Mouse (Mus musculus): ENCODE results near the gene Aldh1a3. TPM values are rescaled to one million over a fixed set of nuclear protein-coding genes. Genes with fewer than 3 reads are reported as not detected.

Gene Aldh1a3
- total RNA-seq, 2 experiments from 2014 or later = 2.0 to 2.5 TPM

DNA sequence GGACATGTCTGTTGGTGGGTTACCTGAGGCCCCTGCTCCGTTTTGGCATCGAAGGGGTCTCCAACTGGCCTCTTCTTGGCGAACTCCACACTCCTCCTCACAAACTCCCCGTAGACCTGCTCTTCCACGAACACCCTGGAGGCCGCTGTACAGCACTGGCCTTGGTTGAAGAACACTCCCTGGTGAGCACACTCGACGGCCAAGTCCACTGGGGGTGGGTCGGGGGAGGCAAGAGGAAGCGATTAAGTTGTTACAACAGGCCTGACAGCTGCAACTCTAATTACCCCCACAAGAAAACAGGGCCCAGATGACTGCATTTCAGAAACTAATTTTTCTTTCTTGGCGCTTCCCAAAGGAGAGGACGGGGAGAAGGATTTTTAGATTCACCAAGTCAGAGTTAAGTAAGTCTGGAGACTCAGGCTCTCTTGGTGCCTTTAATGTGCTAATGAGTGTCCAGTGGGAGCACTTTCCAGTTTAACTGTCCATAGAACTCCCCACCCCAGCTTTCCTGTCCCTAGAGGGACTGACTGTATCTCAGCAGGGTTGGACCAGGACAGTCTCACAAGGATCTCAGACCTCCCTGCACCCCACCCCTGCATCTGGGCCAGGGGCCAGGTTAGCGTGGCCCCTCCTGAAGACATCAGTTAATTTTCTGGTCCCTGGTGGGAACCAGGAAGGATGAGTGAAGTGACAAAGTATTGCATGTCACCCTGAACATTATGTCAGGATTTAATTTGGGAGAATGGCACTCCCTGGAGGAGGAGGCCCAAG is 21.2 kb downstream of the Aldh1a3 start:
- Histone ChIP-seq H3K4me3 (no peak overlapping the region), H3K27ac (peak overlapping the region; percentile 44; the same call in 1 of the 2 replicates)
- intact Hi-C loops (cut with DNase I) = no loop called here
- DNase-seq = peak; percentile 52
- TF ChIP-seq CTCF (IDR thresholded peaks at IDR 0.05) = no peak

GRCm38 (mm10) chr7:66405541-66405940 is 21.8 kb downstream of the Aldh1a3 start:
- no peak for DNase-seq
- TF ChIP-seq CTCF (IDR thresholded peaks at IDR 0.05) = no peak
- H3K27ac ChIP-seq = peak overlapping the region; percentile 44; the same call in 1 of the 2 replicates
- intact Hi-C loops (cut with DNase I) = no loop called here
- no peak overlapping the region for H3K4me3 ChIP-seq

DNA sequence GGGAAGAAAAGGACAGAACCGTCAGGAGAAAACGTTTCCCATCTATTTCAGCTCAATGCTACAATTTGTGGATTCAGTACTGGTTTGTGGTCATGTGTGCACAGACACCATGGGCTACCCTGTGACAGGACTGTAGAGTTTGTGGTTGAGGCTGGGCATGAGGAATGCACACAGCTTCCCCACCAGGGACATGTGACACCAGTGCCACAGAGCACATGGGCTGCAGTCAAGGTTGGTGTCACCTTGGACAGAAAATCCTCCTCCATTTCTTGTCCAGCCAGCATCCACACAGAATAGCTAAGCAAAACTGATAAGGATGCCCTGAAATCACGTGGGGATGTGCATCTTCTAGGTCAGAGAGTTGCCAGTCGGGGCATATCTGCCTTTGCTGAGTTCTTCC is 22.5 kb downstream of the Aldh1a3 start:
- no peak for TF ChIP-seq CTCF (IDR thresholded peaks at IDR 0.05)
- DNase-seq = no peak
- intact Hi-C loops (cut with DNase I) = no loop called here
- Histone ChIP-seq H3K27ac (no peak overlapping the region), H3K4me3 (no peak overlapping the region)

DNA sequence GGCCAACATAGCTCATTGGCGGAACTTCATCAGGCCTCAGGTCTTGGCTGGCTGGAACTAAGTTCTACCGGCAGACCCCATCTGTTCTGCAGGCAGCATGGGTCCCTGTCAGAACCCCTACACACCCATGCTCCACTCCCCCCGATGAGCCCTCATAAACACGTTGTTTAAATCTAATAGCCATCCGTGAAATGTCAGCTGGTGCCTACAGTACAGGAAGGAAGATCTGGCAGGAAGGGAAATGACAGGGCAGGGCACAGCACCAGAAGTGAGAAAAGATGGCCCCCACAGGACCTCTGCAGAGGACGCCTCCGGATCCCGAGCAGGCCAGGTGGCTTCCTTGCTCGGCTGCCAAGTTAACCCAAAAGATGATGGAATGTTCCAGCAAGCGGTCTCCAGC is 23.2 kb downstream of the Aldh1a3 start:
- intact Hi-C loops (cut with DNase I) = no loop called here
- Histone ChIP-seq H3K4me3 (no peak overlapping the region), H3K27ac (no peak overlapping the region)
- no peak for TF ChIP-seq CTCF (IDR thresholded peaks at IDR 0.05)
- no peak for DNase-seq

DNA sequence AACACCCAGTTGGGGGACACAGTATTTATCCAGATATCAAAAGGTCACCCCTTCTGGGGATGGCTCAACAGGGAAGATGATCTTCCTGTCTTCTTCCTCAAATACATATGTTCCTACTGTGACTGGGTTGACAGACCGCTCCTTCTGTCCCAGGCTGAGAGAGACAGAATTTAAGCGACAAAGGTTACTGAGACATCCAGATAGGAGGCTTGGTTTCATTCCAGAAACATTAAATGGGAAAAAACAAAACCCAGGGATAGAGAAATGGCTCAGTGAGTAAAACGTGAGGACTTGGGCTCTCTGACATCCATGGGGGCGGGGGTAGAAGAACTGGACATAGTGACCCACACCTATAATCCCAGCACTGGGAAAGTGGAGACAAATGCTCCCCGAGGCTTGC is 24.4 kb downstream of the Aldh1a3 start:
- Histone ChIP-seq H3K27ac (no peak overlapping the region), H3K4me3 (no peak overlapping the region)
- no peak for DNase-seq
- intact Hi-C loops (cut with DNase I) = no loop called here
- no peak for TF ChIP-seq CTCF (IDR thresholded peaks at IDR 0.05)

- Histone ChIP-seq H3K4me3 (no peak overlapping the region), H3K27ac (no peak overlapping the region)
- no peak for TF ChIP-seq CTCF (IDR thresholded peaks at IDR 0.05)
- no peak for DNase-seq
- intact Hi-C loops (cut with DNase I) = no loop called here
Observed at GRCm38 (mm10) chr7:66401605-66402004, 25.7 kb downstream of the Aldh1a3 start.

DNA sequence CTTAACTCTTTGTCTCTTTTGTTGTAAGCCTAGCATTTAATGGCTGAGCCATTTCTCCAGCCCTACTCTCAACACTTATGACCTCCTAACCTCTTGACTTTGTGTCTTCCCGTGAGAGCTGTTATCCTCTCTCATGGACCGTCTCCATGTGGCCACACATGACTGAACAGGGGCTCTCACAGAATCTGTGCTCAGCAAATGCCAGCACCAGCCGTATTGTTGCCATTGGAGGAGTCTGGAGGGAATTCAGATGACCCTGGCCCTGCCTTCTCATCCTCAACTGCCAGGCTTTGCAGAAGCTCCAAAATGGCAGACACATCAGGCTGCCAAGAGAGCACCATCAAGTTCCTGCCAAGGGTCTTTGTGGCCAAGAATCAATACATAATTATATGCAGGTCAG is 30.0 kb downstream of the Aldh1a3 start:
- TF ChIP-seq CTCF (IDR thresholded peaks at IDR 0.05) = no peak
- Histone ChIP-seq H3K27ac (no peak overlapping the region), H3K4me3 (no peak overlapping the region)
- intact Hi-C loops (cut with DNase I) = no loop called here
- no peak for DNase-seq

DNA sequence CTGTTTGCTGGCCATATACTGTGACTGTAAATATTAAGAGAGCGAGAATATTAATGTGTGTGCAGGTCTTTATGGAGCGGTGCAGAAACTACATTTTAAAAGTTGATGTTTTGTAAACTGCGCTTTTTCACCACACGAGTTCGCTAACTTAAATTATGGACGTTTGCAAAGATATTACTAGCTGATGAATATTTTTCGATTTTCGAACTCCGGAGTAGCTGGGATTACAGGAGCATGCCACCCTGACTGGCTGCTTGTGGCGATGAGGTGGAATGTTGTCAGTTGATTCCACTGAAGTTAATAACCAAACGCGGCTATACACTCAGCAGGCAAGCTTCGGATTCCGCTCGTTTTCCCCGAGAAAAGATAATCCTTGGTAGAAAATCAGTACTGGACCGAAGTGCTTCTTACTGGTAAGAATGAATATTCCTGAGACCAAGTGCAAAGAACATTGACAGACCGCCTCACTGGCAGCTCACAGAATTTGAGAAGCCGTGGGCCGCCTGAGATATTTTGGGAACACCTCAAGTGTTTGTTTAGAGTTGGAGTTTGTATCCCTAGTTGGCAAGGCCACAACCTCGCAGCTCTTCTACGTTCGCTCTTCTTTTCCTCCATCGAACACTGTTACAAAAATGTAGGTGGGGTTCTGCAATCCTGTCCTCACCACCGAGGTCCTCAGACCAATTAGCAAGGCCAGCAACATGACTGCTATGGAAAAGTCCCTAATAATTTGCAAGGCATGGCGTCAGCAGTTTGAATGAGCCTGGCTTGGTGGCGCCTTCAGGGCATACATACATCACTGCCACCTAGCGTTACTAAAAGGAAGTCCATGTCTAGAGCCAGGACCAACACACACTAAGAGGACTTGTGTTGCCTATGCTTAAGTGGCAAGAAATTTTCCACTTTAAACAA is 38.4 kb downstream of the Aldh1a3 start:
- peak overlapping the region; percentile 92 for H3K27ac ChIP-seq
- intact Hi-C loops (cut with DNase I) = loop anchor here (1.0 to 5.0 kb wide), 2 partner anchors 47 to 79 kb away; no protein-coding TSS in a partner anchor
- peak overlapping the region; percentile 97 for H3K4me3 ChIP-seq
- peak; percentile 87 for TF ChIP-seq CTCF (IDR thresholded peaks at IDR 0.05)
- peak; percentile 72 for DNase-seq

DNA sequence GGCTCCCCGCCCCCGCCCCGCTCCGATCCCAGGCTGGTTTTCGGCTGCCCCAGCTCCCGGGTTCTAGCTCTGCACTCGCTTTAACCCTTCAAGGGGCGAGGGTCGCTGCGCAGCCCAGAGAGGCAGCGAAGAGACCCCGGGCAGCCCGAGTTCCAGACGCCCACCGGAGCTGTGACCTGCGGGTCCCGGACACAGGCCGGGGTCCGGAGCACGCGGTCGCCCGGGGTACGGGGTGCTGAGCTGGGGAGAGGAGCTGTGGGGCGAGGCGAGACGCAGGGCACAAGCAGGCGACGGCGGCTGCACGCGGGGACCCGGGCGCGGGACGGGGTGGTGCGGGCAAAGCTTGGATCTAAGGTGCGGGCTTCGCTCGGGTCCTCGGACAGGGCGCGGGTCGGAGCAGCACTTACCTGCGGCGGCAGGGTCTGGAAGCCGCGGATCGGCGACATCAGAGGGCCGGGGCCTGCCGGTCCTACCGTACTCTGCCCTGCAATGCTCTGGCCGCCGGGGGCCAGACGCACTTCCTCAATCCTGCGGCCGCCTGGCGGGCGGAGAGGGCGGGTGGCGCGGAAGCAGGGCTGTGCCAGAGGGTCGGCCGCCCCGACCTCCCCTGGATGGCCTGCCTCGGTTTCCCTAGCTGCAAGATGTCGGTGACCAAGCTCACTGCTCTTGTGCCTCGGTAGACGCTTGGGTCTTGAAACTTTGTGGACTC is 39.4 kb downstream of the Aldh1a3 start, which contains the start of gene Lrrk1:
Gene Lrrk1 (minus strand): TSS at position 538 of the 709 bp plus-strand sequence.
- H3K4me3 ChIP-seq = peak within 1 kb of the TSS; percentile 97
- DNase-seq = peak; percentile 79
- intact Hi-C loops (cut with DNase I) = loop anchor here (5.0 kb wide), 1 partner anchor 46 kb away; no protein-coding TSS in a partner anchor
- peak within 1 kb of the TSS; percentile 92 for H3K27ac ChIP-seq
- peak; percentile 63 for TF ChIP-seq CTCF (IDR thresholded peaks at IDR 0.05)

GRCm38 (mm10) chr7:66387419-66387812 is 39.9 kb downstream of the Aldh1a3 start:
- peak; percentile 39 for DNase-seq
- peak overlapping the region; percentile 92 for H3K27ac ChIP-seq
- peak overlapping the region; percentile 97 for H3K4me3 ChIP-seq
- TF ChIP-seq CTCF (IDR thresholded peaks at IDR 0.05) = no peak
- intact Hi-C loops (cut with DNase I) = loop anchor here (5.0 kb wide), 1 partner anchor 45 kb away; no protein-coding TSS in a partner anchor

DNA sequence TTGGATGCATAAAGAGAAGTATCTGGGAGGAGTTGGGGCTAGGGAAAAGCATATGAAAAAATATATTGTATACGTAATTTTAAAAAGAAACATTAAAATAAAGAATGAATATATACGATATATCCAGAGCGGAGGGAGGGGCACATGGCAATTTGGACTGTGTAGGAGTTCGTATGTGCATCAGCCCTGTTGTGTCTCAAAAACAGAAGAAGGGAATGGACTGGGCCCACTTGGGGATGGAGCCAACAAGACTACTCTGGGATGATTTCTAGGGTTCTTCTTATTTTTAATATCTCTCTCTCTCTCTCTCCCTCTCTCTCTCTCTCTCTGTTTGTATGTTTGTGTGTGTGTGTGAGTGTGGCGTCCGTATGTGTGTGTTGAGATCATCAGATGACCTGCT is 40.9 kb downstream of the Aldh1a3 start:
- H3K27ac ChIP-seq = no peak overlapping the region
- no peak for TF ChIP-seq CTCF (IDR thresholded peaks at IDR 0.05)
- no peak for DNase-seq
- no peak overlapping the region for H3K4me3 ChIP-seq
- intact Hi-C loops (cut with DNase I) = loop anchor here (5.0 kb wide), 1 partner anchor 44 kb away; no protein-coding TSS in a partner anchor

DNA sequence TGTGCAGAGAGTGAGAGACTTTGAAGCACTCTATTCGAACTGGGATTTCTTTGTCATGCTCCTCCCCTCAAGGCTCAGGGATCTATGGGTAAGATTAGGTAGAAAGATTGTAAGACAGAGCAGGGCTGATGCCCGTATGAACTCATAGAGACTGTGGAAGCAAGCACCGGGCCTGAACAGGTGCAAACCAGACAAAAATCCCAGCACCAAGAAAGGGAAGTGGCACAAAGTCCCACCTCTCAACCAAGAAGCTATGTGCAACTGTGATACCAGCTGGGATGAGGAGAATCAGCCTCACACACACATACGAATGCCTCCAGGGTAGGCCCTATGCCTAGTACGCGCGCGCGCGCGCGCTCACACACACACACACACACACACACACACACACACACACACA is 41.5 kb downstream of the Aldh1a3 start:
- no peak overlapping the region; the same call in 1 of the 2 replicates for H3K27ac ChIP-seq
- intact Hi-C loops (cut with DNase I) = loop anchor here (5.0 kb wide), 1 partner anchor 44 kb away; no protein-coding TSS in a partner anchor
- H3K4me3 ChIP-seq = no peak overlapping the region
- DNase-seq = no peak
- no peak for TF ChIP-seq CTCF (IDR thresholded peaks at IDR 0.05)
